Mouse (Mus musculus): ENCODE results near the gene Cfap57.

DNA sequence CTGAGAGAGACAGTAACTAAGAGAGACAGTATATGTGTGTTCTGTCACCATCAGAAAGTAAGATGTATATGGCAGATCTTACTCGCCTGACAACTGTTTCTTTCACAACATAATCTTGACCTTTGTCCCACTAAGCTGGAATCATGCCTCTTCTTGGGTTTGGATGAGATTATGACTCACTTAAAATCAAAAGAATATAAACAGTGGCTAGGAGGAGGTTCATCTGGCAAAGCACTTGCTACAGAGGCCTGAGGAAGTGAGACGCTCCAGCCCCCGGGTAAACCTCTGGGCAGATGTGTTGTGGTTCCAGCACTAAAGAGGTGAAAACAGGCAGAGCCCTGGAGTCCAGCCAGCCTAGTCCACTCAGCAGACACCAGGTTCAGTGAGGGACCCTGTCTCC lies 115.0 kb downstream of the Cfap57 start:
- no peak for TF ChIP-seq CTCF (IDR thresholded peaks at IDR 0.05; ENCODE audit: borderline replicate concordance, extremely low read depth, insufficient read depth, insufficient read length)
- no peak for TF ChIP-seq POLR2A (IDR thresholded peaks at IDR 0.05; ENCODE audit: borderline replicate concordance, extremely low read depth, insufficient read depth, insufficient read length, poor library complexity, severe bottlenecking)

All from brain, embryonic 14.5 days (tissue).